Mouse (Mus musculus) hindbrain, postnatal 0 days (tissue): ENCODE results near the gene Trnau1ap. TPM values are rescaled to one million over a fixed set of nuclear protein-coding genes. Genes with fewer than 3 reads are reported as not detected.
"Not testable (repeated sequence)": the region's sequence is repeated elsewhere in the genome, so short reads cannot be mapped to it uniquely, and the experiment has no call there.

Experiments used
- ATAC-seq: fragments of 200-750 bp; cut with Nextera tagmentation; 2 replicates; pipeline ENCODE4 v1.8.0; 2017; ENCODE audit warnings: mild to moderate bottlenecking, moderate TSS enrichment, moderate library complexity
- DNase-seq: peaks from one replicate; pipeline ENCODE4 v3.0.0-alpha.2; 2015; ENCODE audit warnings: low spot score
- H3K27ac ChIP-seq: fragments of 300-500 bp; sonication (generic); 2 replicates; pipeline ENCODE4 v1.5.1; 2014; ENCODE audit warnings: mild to moderate bottlenecking
- H3K27me3 ChIP-seq: fragments of 300-500 bp; sonication (generic); 2 replicates; pipeline ENCODE4 v1.6.1; 2014; ENCODE audit warnings: low read length, mixed read lengths; ENCODE audit not compliant: insufficient read depth
- H3K36me3 ChIP-seq: fragments of 300-500 bp; sonication (generic); 2 replicates; pipeline ENCODE4 v1.6.1; 2014; ENCODE audit warnings: low read length, mixed read lengths; ENCODE audit not compliant: insufficient read depth
- H3K4me1 ChIP-seq: fragments of 300-500 bp; sonication (generic); 2 replicates; pipeline ENCODE4 v1.6.1; 2014; ENCODE audit warnings: antibody characterized with exemption, low read length, mixed read lengths; ENCODE audit not compliant: insufficient read depth
- H3K4me2 ChIP-seq: fragments of 300-500 bp; sonication (generic); 2 replicates; pipeline ENCODE4 v1.6.1; 2014; ENCODE audit warnings: low read depth, mild to moderate bottlenecking, low read length, moderate library complexity, mixed read lengths
- H3K4me3 ChIP-seq: fragments of 300-500 bp; sonication (generic); 2 replicates; pipeline ENCODE4 v1.5.1; 2014; ENCODE audit warnings: low read length
- H3K9ac ChIP-seq: fragments of 300-500 bp; sonication (generic); replicated peaks from 2 replicates; pipeline ENCODE4 v1.6.1; 2014; ENCODE audit warnings: mild to moderate bottlenecking, low read length, moderate library complexity, mixed read lengths
- H3K9me3 ChIP-seq: fragments of 300-500 bp; sonication (generic); 2 replicates; pipeline ENCODE4 v1.6.1; 2016; ENCODE audit warnings: low read length, mixed read lengths
- CTCF ChIP-seq: IDR thresholded peaks from 2 replicates; pipeline ENCODE4 v1.5.1; 2016; ENCODE audit warnings: antibody characterized with exemption, control low read depth, low read depth
- WGBS: fragments of 180-500 bp; shearing (Covaris S2); extraction: QIAGEN DNeasy Blood & Tissue Kit; methylation state at CpG from one replicate; pipeline ENCODE4 v1.1.7; 2014; 5-methylcytosine and 5-hydroxymethylcytosine counted together
- polyA plus RNA-seq: library from polyadenylated mRNA; unstranded; fragments of >200 nt; fragmentation: Nextera tagmentation; extraction: Ambion mirVana; gene quantifications from 2 replicates; pipeline ENCODE4 v1.2.1, GENCODE M21; 2015
- total RNA-seq: library from RNA; depleted of rRNA; stranded (reverse); fragments of >200 nt; gene quantifications from 2 replicates; pipeline ENCODE4 v1.2.3, GENCODE M21; 2014

Gene Trnau1ap
- total and polyA plus RNA-seq, 2 experiments from 2014 or later: 53.2 to 56.6 TPM

DNA sequence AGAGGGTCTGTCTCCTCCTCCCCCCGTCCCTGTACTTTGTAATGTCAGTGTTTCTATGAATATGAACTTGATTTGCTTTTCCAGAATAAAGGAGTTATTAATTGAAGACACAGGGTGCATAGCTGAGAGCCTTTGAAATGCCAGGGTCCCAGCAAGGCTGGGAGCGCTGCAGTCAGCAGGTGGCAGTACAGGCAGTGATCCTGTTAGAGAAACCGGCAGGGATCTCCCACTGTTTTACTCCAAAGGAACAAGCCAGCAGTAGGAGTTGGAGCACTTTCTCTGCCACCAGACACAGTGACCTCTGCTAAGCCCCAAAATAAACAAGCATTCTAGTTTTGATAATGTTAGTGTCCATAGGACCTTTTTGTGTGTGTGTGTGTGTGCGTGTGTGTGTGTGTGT lies 36.4 kb downstream of the Trnau1ap start:
- peak; percentile 71 for TF ChIP-seq CTCF
- H3K9ac ChIP-seq: no peak overlapping the region
- H3K4me2 ChIP-seq: no peak overlapping the region
- H3K27me3 ChIP-seq: no peaks in the 10 kb centered on the region
- no peaks in the 10 kb centered on the region for H3K4me1 ChIP-seq
- H3K36me3 ChIP-seq: peaks cover 11% of the 10 kb centered on the region; the same call in 1 of the 2 replicates
- ATAC-seq: no peak
- H3K4me3 ChIP-seq: no peak overlapping the region
- no peak overlapping the region for H3K27ac ChIP-seq
- DNase-seq: peak; percentile 72
- WGBS: 38% methylated on average over 4 of the region's 4 CpGs
- H3K9me3 ChIP-seq: no peaks in the 10 kb centered on the region

DNA sequence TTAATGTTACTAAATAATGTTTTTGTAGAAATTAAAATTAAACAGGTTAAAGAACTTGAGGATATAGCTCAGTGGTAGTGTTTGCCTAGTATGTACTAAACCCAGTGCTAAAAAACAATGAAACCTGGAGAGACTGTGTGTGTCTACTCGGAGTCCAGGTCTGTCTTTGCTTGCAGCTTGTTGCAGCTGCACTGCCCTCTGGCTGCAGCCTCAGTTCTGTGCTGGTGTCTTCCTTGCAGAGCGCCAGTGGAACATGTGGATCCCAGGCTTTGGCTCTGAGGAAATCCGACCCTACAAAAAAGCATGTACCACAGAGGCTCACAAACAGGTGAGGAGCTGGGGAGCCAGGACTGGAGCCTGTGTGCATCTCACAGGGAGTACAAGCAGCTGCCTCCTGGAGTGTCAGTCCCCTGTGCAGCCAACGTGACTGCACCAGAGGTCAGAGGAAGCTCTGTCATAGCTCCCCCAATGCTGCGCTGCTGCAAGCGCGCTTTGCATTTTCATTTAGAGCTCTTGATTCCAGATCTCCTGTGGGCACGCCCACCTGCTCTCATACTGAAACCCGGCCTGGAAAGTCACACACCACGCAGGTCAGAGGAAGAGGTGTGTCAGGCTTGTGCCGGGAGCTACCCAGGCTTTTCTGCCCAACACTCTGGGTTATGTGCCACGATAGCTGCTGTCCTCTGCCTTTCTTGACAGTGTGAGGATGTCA lies 37.6 kb downstream of the Trnau1ap start:
- no peak overlapping the region for H3K4me2 ChIP-seq
- H3K36me3 ChIP-seq: peaks cover 11% of the 10 kb centered on the region; the same call in 1 of the 2 replicates
- peak; percentile 54 for TF ChIP-seq CTCF
- ATAC-seq: no peak
- DNase-seq: no peak
- no peak overlapping the region for H3K4me3 ChIP-seq
- no peaks in the 10 kb centered on the region for H3K27me3 ChIP-seq
- no peak overlapping the region for H3K27ac ChIP-seq
- WGBS: 86% methylated on average over 12 of the region's 12 CpGs
- H3K4me1 ChIP-seq: no peaks in the 10 kb centered on the region
- H3K9me3 ChIP-seq: no peaks in the 10 kb centered on the region
- no peak overlapping the region for H3K9ac ChIP-seq

DNA sequence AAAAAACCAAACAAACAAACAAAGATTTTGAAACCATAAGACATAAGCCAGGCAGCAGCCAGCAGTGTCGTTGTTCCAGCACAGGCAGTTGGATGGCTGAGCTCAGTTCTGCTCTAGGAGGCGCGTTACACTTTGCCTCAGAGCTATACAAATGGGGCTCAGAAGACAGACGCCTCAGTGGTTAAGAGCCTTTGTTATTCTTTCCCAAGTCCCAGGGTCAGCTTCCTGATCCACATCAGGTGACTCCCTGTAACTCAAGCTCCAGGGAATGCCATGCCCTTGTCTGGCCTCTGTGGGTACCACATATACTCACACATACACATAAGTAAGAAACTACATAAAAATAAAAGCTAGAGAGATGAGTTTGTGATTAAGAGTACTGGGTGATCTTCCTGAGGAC lies 38.3 kb downstream of the Trnau1ap start:
- WGBS: 95% methylated on average over 4 of the region's 4 CpGs
- no peaks in the 10 kb centered on the region for H3K27me3 ChIP-seq
- H3K36me3 ChIP-seq: peaks cover 11% of the 10 kb centered on the region; the same call in 1 of the 2 replicates
- no peaks in the 10 kb centered on the region for H3K9me3 ChIP-seq
- no peaks in the 10 kb centered on the region for H3K4me1 ChIP-seq
- ATAC-seq (no peak), DNase-seq (no peak)
- H3K4me3 ChIP-seq: no peak overlapping the region
- TF ChIP-seq CTCF: no peak
- no peak overlapping the region for H3K4me2 ChIP-seq
- no peak overlapping the region for H3K27ac ChIP-seq
- no peak overlapping the region for H3K9ac ChIP-seq

DNA sequence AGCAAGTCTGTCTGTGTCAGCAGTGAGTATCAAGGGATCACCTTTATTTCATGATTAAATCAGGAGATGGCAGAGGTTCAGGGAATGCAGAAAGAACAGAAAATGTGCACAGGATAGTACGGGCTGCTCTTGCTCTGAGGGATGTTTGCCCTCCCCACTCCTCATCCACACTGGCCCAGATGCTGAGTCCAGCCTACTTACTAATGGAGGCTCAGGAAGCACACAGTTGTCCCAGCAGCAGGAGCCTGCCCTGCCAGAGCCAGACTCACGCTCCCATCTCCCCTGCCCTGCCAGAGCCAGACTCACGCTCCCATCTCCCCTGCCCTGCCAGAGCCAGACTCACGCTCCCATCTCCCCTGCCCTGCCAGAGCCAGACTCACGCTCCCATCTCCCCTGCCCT lies 40.5 kb downstream of the Trnau1ap start:
- peaks cover 28% of the 10 kb centered on the region for H3K36me3 ChIP-seq
- not testable (repeated sequence) for DNase-seq, ATAC-seq

DNA sequence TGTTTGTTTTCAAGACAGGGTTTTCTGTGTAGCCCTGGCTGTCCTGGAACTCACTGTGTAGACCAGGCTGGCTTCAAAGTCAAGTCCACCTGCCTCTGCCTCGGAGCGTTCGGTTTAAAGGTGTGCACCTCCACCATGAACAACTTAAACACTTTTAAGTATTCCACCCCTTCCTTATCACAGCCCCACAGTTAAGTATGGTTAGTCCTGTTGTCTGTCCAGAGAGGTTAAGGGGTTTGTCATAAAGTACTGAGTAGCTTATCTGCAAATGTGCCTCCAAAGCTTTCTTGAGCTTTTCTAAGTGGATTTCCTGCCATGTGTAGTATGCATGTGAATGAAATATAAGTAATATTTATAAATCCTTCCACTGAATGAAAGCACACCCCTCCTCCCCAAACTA lies 53.4 kb downstream of the Trnau1ap start:
- DNase-seq (no peak), ATAC-seq (no peak)
- Histone ChIP-seq H3K9me3 (no peaks in the 10 kb centered on the region), H3K27me3 (no peaks in the 10 kb centered on the region), H3K9ac (no peak overlapping the region), H3K4me3 (no peak overlapping the region), H3K27ac (no peak overlapping the region), H3K4me2 (no peak overlapping the region; the same call in 1 of the 2 replicates), H3K4me1 (peaks cover 11% of the 10 kb centered on the region; the same call in 1 of the 2 replicates), H3K36me3 (no peaks in the 10 kb centered on the region)
- no peak for TF ChIP-seq CTCF
- 94% methylated on average over 3 of the region's 3 CpGs for WGBS

More for the DNA sequence above, 40.5 kb downstream of the Trnau1ap start:
- H3K27me3 ChIP-seq, H3K4me2 ChIP-seq, H3K4me1 ChIP-seq, H3K9me3 ChIP-seq, H3K27ac ChIP-seq, H3K9ac ChIP-seq, H3K4me3 ChIP-seq: not testable (repeated sequence)
- WGBS: 74% methylated on average over 2 of the region's 5 CpGs

DNA sequence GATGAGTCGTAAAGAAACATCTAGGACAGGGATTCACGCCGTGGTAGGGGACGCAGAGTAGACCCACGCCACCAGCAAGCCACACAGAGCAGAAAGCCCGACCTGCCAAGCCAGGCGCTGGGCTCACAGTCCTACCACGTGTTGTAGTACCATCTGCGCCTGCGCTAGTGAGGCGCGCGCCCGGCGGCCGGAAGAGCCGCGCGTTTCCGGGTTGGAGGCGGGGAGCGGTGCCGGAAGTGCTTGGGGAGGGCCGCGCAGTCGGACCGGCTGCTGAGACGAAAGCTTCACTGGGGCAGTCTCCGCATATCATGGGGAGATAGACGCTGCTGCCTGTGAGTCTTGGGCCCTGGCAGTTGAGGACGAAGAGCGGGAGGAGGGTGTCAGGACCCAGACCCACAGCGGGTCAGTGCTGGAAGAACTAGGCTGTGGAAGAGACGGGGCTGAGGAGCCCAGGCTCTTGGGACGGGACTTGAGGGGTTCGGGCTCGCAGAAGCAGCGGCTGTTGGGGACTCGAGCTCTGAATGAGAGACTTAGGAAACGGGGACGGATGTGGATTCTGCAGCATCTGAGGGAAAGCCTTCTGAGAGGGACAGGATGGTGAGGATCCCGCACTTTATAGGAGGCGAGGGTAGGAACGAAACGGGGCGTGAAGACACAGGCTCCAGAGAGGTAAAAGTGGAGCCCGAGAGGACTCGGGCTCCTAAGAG lies 55.0 kb downstream of the Trnau1ap start, which contains the start of gene Taf12:
Gene Taf12 (plus strand): TSS at position 220 of the 707 bp plus-strand sequence.
- peak; percentile 94 for ATAC-seq
- Histone ChIP-seq H3K4me2 (peak within 1 kb of the TSS; percentile 96), H3K36me3 (no peaks in the 10 kb centered on the region), H3K27ac (peak within 1 kb of the TSS; percentile 92), H3K4me1 (peaks cover 11% of the 10 kb centered on the region; the same call in 1 of the 2 replicates), H3K27me3 (no peaks in the 10 kb centered on the region), H3K9ac (peak within 1 kb of the TSS; percentile 91), H3K9me3 (no peaks in the 10 kb centered on the region), H3K4me3 (peak within 1 kb of the TSS; percentile 80)
- under 1% methylated on average over 48 of the region's 48 CpGs for WGBS
- DNase-seq: peak; percentile 97
- no peak for TF ChIP-seq CTCF
